Mouse (Mus musculus) heart, embryonic 14.5 days (tissue): ENCODE results near the gene Ttyh2. TPM values are rescaled to one million over a fixed set of nuclear protein-coding genes. Genes with fewer than 3 reads are reported as not detected.

ENCODE experiments used
- ATAC-seq: fragments of 200-750 bp; cut with Nextera tagmentation; 2 replicates; pipeline ENCODE4 v1.8.0; 2017; ENCODE audit warnings: low read depth, moderate TSS enrichment; ENCODE audit not compliant: insufficient number of reproducible peaks, insufficient read depth, low FRiP score
- H3K27ac ChIP-seq, 2 experiments: fragments of 200-500 bp in 1 of 2; fragments of 300-500 bp in 1 of 2; sonication (generic) in 1 of 2; replicated peaks in 1 of 2; 2 replicates each; pipeline ENCODE4 v1.5.1; 2012 to 2014; ENCODE audit warnings: low read depth in 2 of 2, low read length in 2 of 2, control low read depth in 1 of 2, mild to moderate bottlenecking in 1 of 2, mixed read lengths in 1 of 2; ENCODE audit not compliant: control insufficient read depth in 1 of 2, insufficient read depth in 1 of 2
- H3K27me3 ChIP-seq: fragments of 300-500 bp; sonication (generic); 2 replicates; pipeline ENCODE4 v1.6.1; 2014; ENCODE audit warnings: mild to moderate bottlenecking, low read length, control low read depth; ENCODE audit not compliant: control insufficient read depth, insufficient read depth
- H3K36me3 ChIP-seq: fragments of 300-500 bp; sonication (generic); 2 replicates; pipeline ENCODE4 v1.6.1; 2014; ENCODE audit warnings: mild to moderate bottlenecking, control low read depth, low read length, mixed read lengths; ENCODE audit not compliant: control insufficient read depth, insufficient read depth
- H3K4me1 ChIP-seq, 2 experiments: fragments of 200-500 bp in 1 of 2; fragments of 300-500 bp in 1 of 2; sonication (generic) in 1 of 2; 2 replicates each; pipeline ENCODE4 v1.6.1; 2012 to 2014; ENCODE audit warnings: low read length in 2 of 2, control low read depth in 1 of 2, mixed read lengths in 1 of 2; ENCODE audit not compliant: control insufficient read depth in 2 of 2, insufficient read depth in 2 of 2
- H3K4me2 ChIP-seq: fragments of 300-500 bp; sonication (generic); 2 replicates; pipeline ENCODE4 v1.6.1; 2014; ENCODE audit warnings: mild to moderate bottlenecking, low read length
- H3K4me3 ChIP-seq, 2 experiments: fragments of 200-500 bp in 1 of 2; fragments of 300-500 bp in 1 of 2; sonication (generic) in 1 of 2; 2 replicates each; pipeline ENCODE4 v1.5.1; 2012 to 2014; ENCODE audit warnings: low read length in 2 of 2, mild to moderate bottlenecking in 2 of 2, control low read depth in 1 of 2, low read depth in 1 of 2, moderate library complexity in 1 of 2; ENCODE audit not compliant: control insufficient read depth in 1 of 2, insufficient read depth in 1 of 2
- H3K9ac ChIP-seq: fragments of 300-500 bp; sonication (generic); 2 replicates; pipeline ENCODE4 v1.6.1; 2014; ENCODE audit warnings: mild to moderate bottlenecking, low read length
- H3K9me3 ChIP-seq: fragments of 300-500 bp; sonication (generic); 2 replicates; pipeline ENCODE4 v1.6.1; 2016; ENCODE audit warnings: low read length, control low read depth; ENCODE audit not compliant: control insufficient read depth
- WGBS: fragments of 180-500 bp; shearing (Covaris S2); extraction: QIAGEN DNeasy Blood & Tissue Kit; methylation state at CpG from one replicate; pipeline ENCODE4 v1.1.7; 2014; 5-methylcytosine and 5-hydroxymethylcytosine counted together
- polyA plus RNA-seq: library from polyadenylated mRNA; unstranded; fragments of >200 nt; fragmentation: Nextera tagmentation; extraction: Ambion mirVana; gene quantifications from 2 replicates; pipeline ENCODE4 v1.2.1, GENCODE M21; 2014

Gene Ttyh2
- polyA plus RNA-seq, 1 experiment from 2014 or later = 7.9 TPM

GRCm38 (mm10) chr11:114724787-114725590 is 49.8 kb downstream of the Ttyh2 start:
- Histone ChIP-seq H3K4me3 (no peak overlapping the region), H3K9me3 (0 out of 2 replicates have a peak, but pooled peaks cover 2% of the 10 kb centered on the region), H3K27ac (0 out of 4 replicates have a peak overlapping the region, but pooled peaks have one; percentile 4 to 8), H3K27me3 (no peaks in the 10 kb centered on the region), H3K36me3 (no peaks in the 10 kb centered on the region), H3K4me2 (no peak overlapping the region), H3K4me1 (peaks cover 8 to 15% of the 10 kb centered on the region in 2 experiments), H3K9ac (no peak overlapping the region)
- 57% methylated on average over 11 of the region's 11 CpGs for WGBS
- no peak for ATAC-seq

GRCm38 (mm10) chr11:114726965-114727825 is 52.0 kb downstream of the Ttyh2 start, which contains the start of gene Dnaic2:
Dnaic2 (plus strand) TSS chr11:114727408.
- Histone ChIP-seq H3K4me1 (peaks cover 8 to 15% of the 10 kb centered on the region in 2 experiments), H3K27me3 (no peaks in the 10 kb centered on the region), H3K27ac (no peak within 1 kb of the TSS), H3K9ac (peak within 1 kb of the TSS; percentile 28), H3K4me2 (peak within 1 kb of the TSS; percentile 64), H3K4me3 (peak within 1 kb of the TSS; percentile 29 to 38), H3K36me3 (no peaks in the 10 kb centered on the region), H3K9me3 (0 out of 2 replicates have a peak, but pooled peaks cover 2% of the 10 kb centered on the region)
- whole genome bisulfite sequencing = 11% methylated on average over 34 of the region's 34 CpGs
- peak; percentile 72 for ATAC-seq

GRCm38 (mm10) chr11:114727826-114728186 is 52.6 kb downstream of the Ttyh2 start:
- 35% methylated on average over 5 of the region's 5 CpGs for WGBS
- Histone ChIP-seq H3K9ac (peak overlapping the region; percentile 28; the same call in 1 of the 2 replicates), H3K4me2 (peak overlapping the region; percentile 64), H3K36me3 (no peaks in the 10 kb centered on the region), H3K4me3 (peak overlapping the region in 1 of 2 experiments; percentile 29; a peak in 1 of 4 replicates), H3K4me1 (peaks cover 8 to 15% of the 10 kb centered on the region in 2 experiments), H3K9me3 (0 out of 2 replicates have a peak, but pooled peaks cover 2% of the 10 kb centered on the region), H3K27ac (no peak overlapping the region), H3K27me3 (no peaks in the 10 kb centered on the region)
- no peak for ATAC-seq

DNA sequence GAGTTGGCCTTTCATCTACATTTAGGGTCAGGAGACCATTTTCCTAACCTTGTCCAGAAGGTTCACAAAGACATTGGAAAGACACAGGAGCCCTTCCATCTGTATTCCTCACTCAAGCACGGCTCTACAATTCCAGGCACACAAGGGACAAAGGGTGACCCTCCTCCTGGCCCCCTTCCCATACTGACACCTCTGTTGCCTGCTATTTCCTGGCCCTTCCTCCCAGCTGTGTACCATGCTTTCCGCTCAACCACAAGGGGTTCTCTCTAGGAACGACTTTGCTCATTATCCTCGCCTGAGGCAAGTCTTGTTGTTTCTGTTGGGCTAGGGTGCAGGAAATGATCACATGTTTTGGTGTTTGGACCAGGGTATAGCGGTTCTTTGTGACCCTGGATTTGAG is 53.1 kb downstream of the Ttyh2 start:
- Histone ChIP-seq H3K4me3 (no peak overlapping the region), H3K9ac (no peak overlapping the region), H3K36me3 (no peaks in the 10 kb centered on the region), H3K4me2 (no peak overlapping the region), H3K27me3 (no peaks in the 10 kb centered on the region), H3K4me1 (peaks cover 8 to 15% of the 10 kb centered on the region in 2 experiments), H3K27ac (no peak overlapping the region), H3K9me3 (0 out of 2 replicates have a peak, but pooled peaks cover 2% of the 10 kb centered on the region)
- 39% methylated on average over 5 of the region's 5 CpGs for WGBS
- ATAC-seq = no peak

GRCm38 (mm10) chr11:114729832-114730363 is 54.7 kb downstream of the Ttyh2 start:
- peaks cover 8 to 15% of the 10 kb centered on the region in 2 experiments for H3K4me1 ChIP-seq
- ATAC-seq = no peak
- H3K4me3 ChIP-seq = no peak overlapping the region
- no peak overlapping the region for H3K4me2 ChIP-seq
- 46% methylated on average over 6 of the region's 6 CpGs for WGBS
- no peak overlapping the region for H3K9ac ChIP-seq
- H3K36me3 ChIP-seq = no peaks in the 10 kb centered on the region
- H3K27ac ChIP-seq = no peak overlapping the region
- no peaks in the 10 kb centered on the region for H3K27me3 ChIP-seq
- 0 out of 2 replicates have a peak, but pooled peaks cover 2% of the 10 kb centered on the region for H3K9me3 ChIP-seq

DNA sequence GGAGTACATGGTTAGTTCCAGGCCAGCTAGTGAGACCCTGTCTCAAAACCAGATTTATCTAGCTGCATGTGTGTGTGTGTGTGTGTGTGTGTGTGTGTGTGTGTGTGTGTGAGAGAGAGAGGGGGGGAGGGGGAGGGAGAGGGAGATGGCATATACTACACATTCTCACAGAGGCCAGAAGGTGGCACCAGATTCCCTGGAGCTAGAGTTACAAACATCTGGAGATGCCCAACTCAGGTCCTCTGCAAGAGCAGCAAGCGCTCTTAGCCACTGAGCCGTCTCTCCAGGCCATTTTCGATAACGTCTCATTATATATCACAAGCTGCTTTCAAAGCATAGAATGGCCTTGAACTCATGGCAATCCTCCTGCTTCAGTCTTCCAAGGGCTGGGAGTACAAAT is 56.5 kb downstream of the Ttyh2 start:
- H3K36me3 ChIP-seq = no peaks in the 10 kb centered on the region
- H3K9me3 ChIP-seq = no peaks in the 10 kb centered on the region
- no peak overlapping the region for H3K27ac ChIP-seq
- H3K4me2 ChIP-seq = no peak overlapping the region
- ATAC-seq = no peak
- H3K9ac ChIP-seq = no peak overlapping the region
- WGBS = 80% methylated on average over 4 of the region's 4 CpGs
- H3K27me3 ChIP-seq = no peaks in the 10 kb centered on the region
- H3K4me3 ChIP-seq = no peak overlapping the region
- H3K4me1 ChIP-seq = peaks cover 8 to 15% of the 10 kb centered on the region in 2 experiments

GRCm38 (mm10) chr11:114732890-114733289 is 57.7 kb downstream of the Ttyh2 start:
- WGBS = 64% methylated on average over 22 of the region's 22 CpGs
- H3K27me3 ChIP-seq = no peaks in the 10 kb centered on the region

More at GRCm38 (mm10) chr11:114732890-114733289, 57.7 kb downstream of the Ttyh2 start:
- Histone ChIP-seq H3K9me3 (no peaks in the 10 kb centered on the region), H3K9ac (no peak overlapping the region), H3K4me3 (no peak overlapping the region), H3K36me3 (no peaks in the 10 kb centered on the region), H3K27ac (no peak overlapping the region), H3K4me1 (peaks cover 2 to 10% of the 10 kb centered on the region in 2 experiments; a peak in 2 of 4 replicates), H3K4me2 (no peak overlapping the region)
- ATAC-seq = no peak
